31 mouse cellular contexts compared by ENCODE assay signal in the genomic region with DNA sequence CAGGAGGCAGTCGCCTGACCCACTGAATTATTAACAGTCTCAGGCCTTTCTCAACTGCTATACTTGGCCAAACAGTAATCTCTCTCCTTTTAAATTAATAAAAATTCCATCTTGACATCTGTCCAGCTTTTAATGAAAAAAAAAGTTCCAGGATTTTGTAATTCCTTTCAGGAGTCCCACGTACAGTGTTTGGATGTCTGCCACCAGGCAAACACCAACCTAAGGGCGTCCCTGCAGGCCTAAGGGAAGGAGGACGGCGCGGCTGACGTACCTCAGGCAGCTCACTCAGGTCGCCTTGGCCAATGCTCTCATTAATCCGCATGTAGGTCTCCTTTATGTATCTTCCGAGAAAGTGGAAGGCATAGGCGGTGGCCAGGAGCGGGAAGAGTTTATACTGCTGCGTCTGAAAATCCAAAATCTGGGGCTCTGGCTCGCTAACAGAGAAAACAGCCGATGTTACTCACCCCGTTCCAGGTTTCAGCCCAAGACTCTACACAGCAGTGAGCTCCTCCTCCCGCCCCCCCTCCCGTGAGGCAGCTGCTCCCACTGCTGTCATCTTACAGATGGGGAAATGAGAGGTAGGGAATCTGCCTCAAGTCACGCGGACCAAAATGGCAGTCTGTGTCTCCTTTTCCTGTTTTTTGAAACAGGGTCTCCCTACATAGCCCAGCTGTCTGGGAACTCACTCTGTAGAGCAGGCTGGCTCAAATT. TPM values are rescaled to one million over a fixed set of nuclear protein-coding genes. Genes with fewer than 3 reads are reported as not detected.
DNase-seq lines count a peak whose midpoint lies in the region; ATAC-seq and TF ChIP-seq lines count a peak whose summit lies in the region.
"Had no signal": no experiment of that assay in that cellular context is flagged by ENCODE, and none has a peak within 500 bp of the region (broad histone marks: within the 10 kb centered on the region; RNA-seq: fewer than 3 reads in every experiment).

No protein-coding gene starts in this region.

- no peaks in the 10 kb centered on the region for H3K27me3 ChIP-seq in kidney, adult 2 months (replicated peaks; ENCODE audit: control insufficient read depth, insufficient read depth, low read length)
- H3K27me3 ChIP-seq in kidney, embryonic 14.5 days (ENCODE audit: control insufficient read depth, insufficient read depth, low read length) = no peaks in the 10 kb centered on the region
- no peaks in the 10 kb centered on the region for H3K27me3 ChIP-seq in lung, embryonic 16.5 days (ENCODE audit: control insufficient read depth, insufficient read depth, low read depth, low read length)
- H3K27me3 ChIP-seq: embryonic facial prominence, embryonic 15.5 days; forebrain, embryonic 12.5 days; limb, embryonic 13.5 days; liver, embryonic 13.5 days; megakaryocyte, embryonic 14.5 days; midbrain, embryonic 12.5 days had no signal

- no peak for ATAC-seq in kidney, embryonic 14.5 days (ENCODE audit: low FRiP score, low TSS enrichment)
- ATAC-seq in lung, embryonic 16.5 days (ENCODE audit: low read depth) = peak; percentile 60; the same call in 1 of the 2 replicates
- ATAC-seq: forebrain, postnatal 0 days; hindbrain, embryonic 16.5 days had no signal

- WGBS in kidney, adult 2 months = 65% methylated on average over 20 of the region's 20 CpGs
- 92% methylated on average over 20 of the region's 20 CpGs for WGBS in kidney, embryonic 14.5 days
- 83% methylated on average over 20 of the region's 20 CpGs for WGBS in lung, embryonic 16.5 days

- H3K4me3 ChIP-seq in kidney, adult 2 months (ENCODE audit: insufficient read depth, low read depth, low read length) = no peak overlapping the region
- H3K4me3 ChIP-seq in kidney, embryonic 14.5 days (ENCODE audit: low read length) = no peak overlapping the region
- no peak overlapping the region for H3K4me3 ChIP-seq in lung, embryonic 16.5 days (ENCODE audit: low read length)
- H3K4me3 ChIP-seq: embryonic facial prominence, embryonic 10.5 days; embryonic facial prominence, embryonic 15.5 days; forebrain, embryonic 12.5 days; left cerebral cortex, adult 2 months; limb, embryonic 13.5 days; liver, embryonic 13.5 days; megakaryocyte, embryonic 14.5 days; midbrain, embryonic 12.5 days had no signal

- peak; percentile 43 for DNase-seq in kidney, adult 2 months
- DNase-seq in brain, adult 2 months (ENCODE audit: low read depth, low spot score) = peak; percentile 63
- DNase-seq in lung, postnatal 36 days = peak; percentile 69
- DNase-seq in urinary bladder, postnatal 4 days (ENCODE audit: low spot score in 2 of 2) = no peak
- no peak for DNase-seq in left cerebral cortex, adult 11 months (ENCODE audit: low spot score)
- DNase-seq: adrenal gland, postnatal 36 days; B cell, adult 2 months; cerebellum, adult 2 months; cerebellum, postnatal 14 days; forebrain, postnatal 0 days; gastrocnemius, postnatal 25 days; heart, adult 11 months; kidney, adult 18-20 months; kidney, postnatal 14 days; layer of hippocampus, adult 9-11 months; liver, embryonic 13.5 days; lung, embryonic 14.5 days; thymus, adult 2 months; thymus, postnatal 36 days had no signal

- TF ChIP-seq CTCF in kidney, adult 2 months (conservative IDR thresholded peaks at IDR 0.05; ENCODE audit: insufficient read depth, insufficient read length, low read depth, low read length) = no peak

- peaks cover 17% of the 10 kb centered on the region; the same call in 1 of the 2 replicates for H3K4me1 ChIP-seq in kidney, adult 2 months (ENCODE audit: control insufficient read depth, insufficient read depth, low read length)
- peaks cover 3% of the 10 kb centered on the region; the same call in 1 of the 2 replicates for H3K4me1 ChIP-seq in kidney, embryonic 14.5 days (ENCODE audit: control insufficient read depth, insufficient read depth, low read length)
- H3K4me1 ChIP-seq in lung, embryonic 16.5 days (replicated peaks; ENCODE audit: control insufficient read depth, insufficient read depth, low read length) = no peaks in the 10 kb centered on the region
- H3K4me1 ChIP-seq: embryonic facial prominence, embryonic 10.5 days; embryonic facial prominence, embryonic 15.5 days; forebrain, embryonic 12.5 days; limb, embryonic 13.5 days; liver, embryonic 13.5 days; midbrain, embryonic 12.5 days had no signal

- H3K4me2 ChIP-seq in kidney, embryonic 14.5 days (replicated peaks; ENCODE audit: low read depth, low read length) = no peak overlapping the region
- H3K4me2 ChIP-seq in lung, embryonic 16.5 days (ENCODE audit: low read depth, low read length) = no peak overlapping the region
- H3K4me2 ChIP-seq: embryonic facial prominence, embryonic 15.5 days; forebrain, embryonic 12.5 days; heart, embryonic 11.5 days; limb, embryonic 13.5 days; liver, embryonic 13.5 days; lung, embryonic 14.5 days; midbrain, embryonic 12.5 days had no signal

- no peak overlapping the region for H3K9ac ChIP-seq in kidney, embryonic 14.5 days (ENCODE audit: low read depth, low read length)
- H3K9ac ChIP-seq in lung, embryonic 16.5 days (ENCODE audit: low read length) = no peak overlapping the region
- H3K9ac ChIP-seq: embryonic facial prominence, embryonic 15.5 days; forebrain, embryonic 12.5 days; forebrain, postnatal 0 days; limb, embryonic 13.5 days; liver, embryonic 13.5 days; lung, embryonic 14.5 days; midbrain, embryonic 12.5 days had no signal

- H3K9me3 ChIP-seq in kidney, embryonic 14.5 days (ENCODE audit: control insufficient read depth, low read length) = no peaks in the 10 kb centered on the region
- H3K9me3 ChIP-seq in lung, embryonic 16.5 days (ENCODE audit: control insufficient read depth, low read length) = no peaks in the 10 kb centered on the region
- H3K9me3 ChIP-seq: embryonic facial prominence, embryonic 10.5 days; embryonic facial prominence, embryonic 15.5 days; forebrain, embryonic 12.5 days; G1E; limb, embryonic 13.5 days; liver, embryonic 13.5 days; megakaryocyte, embryonic 14.5 days; midbrain, embryonic 12.5 days had no signal

- H3K36me3 ChIP-seq in kidney, adult 2 months (ENCODE audit: control insufficient read depth, insufficient read depth, low read length) = peaks cover 27% of the 10 kb centered on the region
- H3K36me3 ChIP-seq in kidney, embryonic 14.5 days (ENCODE audit: control insufficient read depth, insufficient read depth, low read length) = peaks cover 55% of the 10 kb centered on the region
- H3K36me3 ChIP-seq in lung, embryonic 16.5 days (ENCODE audit: control insufficient read depth, insufficient read depth, low read length) = peaks cover 30% of the 10 kb centered on the region

- H3K27ac ChIP-seq in kidney, adult 2 months (ENCODE audit: insufficient read depth, low read depth, low read length) = no peak overlapping the region
- no peak overlapping the region for H3K27ac ChIP-seq in kidney, embryonic 14.5 days (ENCODE audit: low read depth, low read length)
- H3K27ac ChIP-seq in lung, embryonic 16.5 days (ENCODE audit: low read length) = no peak overlapping the region
- H3K27ac ChIP-seq: embryonic facial prominence, embryonic 10.5 days; embryonic facial prominence, embryonic 15.5 days; forebrain, embryonic 12.5 days; left cerebral cortex, adult 2 months; limb, embryonic 13.5 days; liver, embryonic 13.5 days; midbrain, embryonic 12.5 days had no signal

- TF ChIP-seq POLR2A in kidney, adult 2 months (IDR thresholded peaks at IDR 0.05; ENCODE audit: low read depth, low read length) = no peak

RNA-seq across cellular contexts. Expression of gene Fbf1, which starts 10.6 kb away (rescaled TPM):
- 24.0 TPM in 2 replicates for polyA plus RNA-seq in kidney, adult 2 months (2012; rRNA removed)
- 19.6 and 36.8 TPM in 2 replicates for polyA plus RNA-seq in kidney, embryonic 14.5 days (2014; fragmentation: Nextera tagmentation; extraction: Ambion mirVana)
- polyA plus RNA-seq in lung, embryonic 16.5 days (2015; fragmentation: Nextera tagmentation; extraction: Ambion mirVana) = 36.1 and 37.3 TPM in 2 replicates

RNA-seq across cellular contexts. Expression of gene Ten1, which starts 20.1 kb away (rescaled TPM):
- polyA plus RNA-seq in kidney, adult 2 months (2012; rRNA removed) = 20.1 and 21.0 TPM in 2 replicates
- 74.1 and 76.3 TPM in 2 replicates for polyA plus RNA-seq in kidney, embryonic 14.5 days (2014; fragmentation: Nextera tagmentation; extraction: Ambion mirVana)
- 74.9 and 87.3 TPM in 2 replicates for polyA plus RNA-seq in lung, embryonic 16.5 days (2015; fragmentation: Nextera tagmentation; extraction: Ambion mirVana)

RNA-seq across cellular contexts. Expression of gene Acox1, which starts 20.3 kb away (rescaled TPM):
- polyA plus RNA-seq in kidney, adult 2 months (2012; rRNA removed) = 251 and 265 TPM in 2 replicates
- polyA plus RNA-seq in kidney, embryonic 14.5 days (2014; fragmentation: Nextera tagmentation; extraction: Ambion mirVana) = 16.3 and 27.4 TPM in 2 replicates
- polyA plus RNA-seq in lung, embryonic 16.5 days (2015; fragmentation: Nextera tagmentation; extraction: Ambion mirVana) = 23.6 and 24.3 TPM in 2 replicates

RNA-seq across cellular contexts. Expression of gene Mrpl38, which starts 39.9 kb away (rescaled TPM):
- 69.9 and 70.7 TPM in 2 replicates for polyA plus RNA-seq in kidney, adult 2 months (2012; rRNA removed)
- 111 and 114 TPM in 2 replicates for polyA plus RNA-seq in kidney, embryonic 14.5 days (2014; fragmentation: Nextera tagmentation; extraction: Ambion mirVana)
- polyA plus RNA-seq in lung, embryonic 16.5 days (2015; fragmentation: Nextera tagmentation; extraction: Ambion mirVana) = 79.3 and 80.6 TPM in 2 replicates

RNA-seq across cellular contexts. Expression of gene Trim65, which starts 47.6 kb away (rescaled TPM):
- polyA plus RNA-seq in kidney, adult 2 months (2012; rRNA removed) = 9.5 and 9.6 TPM in 2 replicates
- polyA plus RNA-seq in kidney, embryonic 14.5 days (2014; fragmentation: Nextera tagmentation; extraction: Ambion mirVana) = 3.2 and 4.1 TPM in 2 replicates
- polyA plus RNA-seq in lung, embryonic 16.5 days (2015; fragmentation: Nextera tagmentation; extraction: Ambion mirVana) = 5.1 and 6.4 TPM in 2 replicates
- polyA plus RNA-seq: G1E had no signal

Comparison
In these comparisons a context has a peak if more than half of its experiments do, and no peak if none do; other contexts are left out.
1. DNase-seq: peak in kidney, adult 2 months (single experiment), brain, adult 2 months (single experiment) and lung, postnatal 36 days (single experiment); none in urinary bladder, postnatal 4 days (0 of 2) and left cerebral cortex, adult 11 months (single experiment).